Mouse (Mus musculus): ENCODE data around the gene Unc13b. TPM values are rescaled to one million over a fixed set of nuclear protein-coding genes. Genes with fewer than 3 reads are reported as not detected.

Gene Unc13b
- polyA plus RNA-seq, 1 experiment from 2014 or later: 0.52 TPM

DNA sequence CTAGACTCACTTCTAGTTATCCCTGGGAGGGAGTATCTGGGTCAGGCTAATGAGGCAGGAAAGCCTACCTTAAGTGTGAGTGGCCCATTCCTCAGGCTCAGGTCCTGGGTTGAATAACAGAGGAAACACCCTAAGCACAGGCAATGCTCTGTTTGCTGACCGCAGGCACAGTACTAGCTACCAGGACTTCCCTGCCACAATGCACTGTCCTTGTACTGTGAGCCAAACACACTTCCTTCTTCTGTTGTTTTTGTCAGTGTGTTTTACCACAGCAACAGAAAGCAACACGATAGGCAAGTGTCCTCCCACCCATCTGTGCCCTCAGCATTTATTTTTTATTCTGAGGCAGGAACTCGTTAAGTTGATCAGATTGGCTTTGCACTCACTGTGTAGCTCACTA lies 228.6 kb downstream of the Unc13b start:
- ATAC-seq (no peak), DNase-seq (no peak)
- WGBS (ENCODE audit: insufficient replicate concordance): 20% methylated on average over 3 of the region's 3 CpGs
- no peaks in the 10 kb centered on the region for H3K4me1 ChIP-seq (ENCODE audit: insufficient read depth)
- no peak overlapping the region for H3K4me2 ChIP-seq (ENCODE audit: low read depth, low read length)
- no peak overlapping the region for H3K27ac ChIP-seq (ENCODE audit: low read depth)
- no peak for TF ChIP-seq EP300 (IDR thresholded peaks at IDR 0.05; ENCODE audit: low read depth)
- no peak for TF ChIP-seq CTCF (IDR thresholded peaks at IDR 0.05; ENCODE audit: low read depth)
- no peaks in the 10 kb centered on the region for H3K27me3 ChIP-seq (ENCODE audit: insufficient read depth, low read length)
- H3K9ac ChIP-seq (replicated peaks): no peak overlapping the region
- no peak overlapping the region for H3K4me3 ChIP-seq (ENCODE audit: low read depth, low read length)
- no peaks in the 10 kb centered on the region for H3K36me3 ChIP-seq (replicated peaks; ENCODE audit: insufficient read depth, low read length)
- no peaks in the 10 kb centered on the region for H3K9me3 ChIP-seq (ENCODE audit: low read length)

DNA sequence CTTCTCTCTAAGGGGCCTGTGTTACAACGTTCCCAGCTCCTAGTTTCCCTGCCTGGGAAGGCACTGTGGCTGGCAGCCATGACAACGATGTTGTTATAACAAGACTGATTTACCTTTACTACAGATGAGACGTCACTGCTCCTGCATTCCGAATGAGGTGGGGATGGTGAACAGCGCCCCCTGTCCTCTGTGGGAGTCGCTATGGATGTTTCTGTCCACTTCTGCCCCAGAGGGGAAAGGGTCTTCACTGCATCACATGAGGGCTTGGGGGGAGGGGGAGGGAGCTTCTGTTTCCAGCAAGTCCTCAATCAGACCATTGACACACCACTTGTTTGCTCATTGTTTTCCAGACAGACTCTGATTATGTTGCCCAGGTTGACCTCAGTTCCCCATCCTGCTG lies 235.2 kb downstream of the Unc13b start:
- WGBS (ENCODE audit: insufficient replicate concordance): 35% methylated on average over 6 of the region's 6 CpGs
- no peaks in the 10 kb centered on the region for H3K27me3 ChIP-seq (ENCODE audit: insufficient read depth, low read length)
- H3K36me3 ChIP-seq (replicated peaks; ENCODE audit: insufficient read depth, low read length): no peaks in the 10 kb centered on the region
- peak; percentile 24 for DNase-seq
- no peaks in the 10 kb centered on the region for H3K4me1 ChIP-seq (ENCODE audit: insufficient read depth)
- no peak for ATAC-seq
- no peak overlapping the region for H3K27ac ChIP-seq (ENCODE audit: low read depth)
- no peaks in the 10 kb centered on the region for H3K9me3 ChIP-seq (ENCODE audit: low read length)
- H3K4me3 ChIP-seq (ENCODE audit: low read depth, low read length): no peak overlapping the region
- TF ChIP-seq CTCF (IDR thresholded peaks at IDR 0.05; ENCODE audit: low read depth): peak; percentile 51
- no peak for TF ChIP-seq EP300 (IDR thresholded peaks at IDR 0.05; ENCODE audit: low read depth)
- H3K9ac ChIP-seq (replicated peaks): no peak overlapping the region
- H3K4me2 ChIP-seq (ENCODE audit: low read depth, low read length): no peak overlapping the region

DNA sequence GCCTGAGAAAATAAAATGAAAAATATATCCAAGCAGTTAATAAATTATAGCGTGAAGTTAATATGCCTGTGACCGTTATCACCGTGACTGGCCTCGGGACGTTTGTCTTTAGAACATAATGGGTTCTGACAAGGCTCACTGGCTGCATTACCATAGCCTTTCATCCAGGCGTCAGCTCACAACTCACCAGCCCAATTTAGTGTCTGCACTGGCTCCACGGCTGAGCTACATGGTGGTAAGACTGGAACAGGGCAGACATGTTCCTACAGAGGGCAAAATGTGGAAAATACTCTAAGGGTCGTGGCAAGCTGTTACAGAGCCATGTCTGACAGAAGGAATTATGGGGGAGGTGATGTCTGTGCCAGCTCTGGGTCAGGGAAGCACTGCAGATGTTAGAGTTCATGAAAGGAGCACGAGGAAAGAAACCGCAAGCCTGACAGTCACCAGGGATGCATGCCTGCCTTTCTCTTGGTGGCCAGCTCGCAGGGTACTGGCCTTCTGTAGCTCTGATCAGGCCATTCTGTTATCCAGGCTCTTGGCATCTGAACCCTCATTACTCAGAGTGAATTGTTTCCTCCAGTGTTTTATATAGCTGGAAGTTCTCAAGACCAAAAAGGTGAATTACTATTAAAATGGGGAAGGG lies 251.1 kb downstream of the Unc13b start:
- TF ChIP-seq CTCF (IDR thresholded peaks at IDR 0.05; ENCODE audit: low read depth) (no peak), EP300 (IDR thresholded peaks at IDR 0.05; ENCODE audit: low read depth) (no peak)
- 67% methylated on average over 11 of the region's 11 CpGs for WGBS (ENCODE audit: insufficient replicate concordance)
- ATAC-seq (no peak), DNase-seq (no peak)
- Histone ChIP-seq H3K27ac (ENCODE audit: low read depth) (no peak overlapping the region), H3K4me3 (ENCODE audit: low read depth, low read length) (no peak overlapping the region), H3K4me1 (ENCODE audit: insufficient read depth) (no peaks in the 10 kb centered on the region), H3K4me2 (ENCODE audit: low read depth, low read length) (no peak overlapping the region), H3K36me3 (replicated peaks; ENCODE audit: insufficient read depth, low read length) (no peaks in the 10 kb centered on the region), H3K9ac (replicated peaks) (no peak overlapping the region), H3K9me3 (ENCODE audit: low read length) (no peaks in the 10 kb centered on the region), H3K27me3 (ENCODE audit: insufficient read depth, low read length) (no peaks in the 10 kb centered on the region)

Other genes with a start within 250 kb of the Unc13b start
- gene Fam205a1, start 205.1 kb upstream of the Unc13b start, polyA plus RNA-seq (2015; fragmentation: Nextera tagmentation; extraction: Ambion mirVana): 0.04 TPM in 2 replicates
- 0.05 TPM in 1 of 2 replicates, not detected in the other for gene Gm12394, start 202.2 kb upstream of the Unc13b start, polyA plus RNA-seq (2015; fragmentation: Nextera tagmentation; extraction: Ambion mirVana)
- gene Fam205c, start 184.7 kb upstream of the Unc13b start, polyA plus RNA-seq (2015; fragmentation: Nextera tagmentation; extraction: Ambion mirVana): 0.22 and 0.39 TPM in 2 replicates
- 0.11 and 0.12 TPM in 2 replicates for gene Phf24, start 142.3 kb upstream of the Unc13b start, polyA plus RNA-seq (2015; fragmentation: Nextera tagmentation; extraction: Ambion mirVana)
- 0.73 and 1.0 TPM in 2 replicates for gene Dnajb5, start 109.1 kb upstream of the Unc13b start, polyA plus RNA-seq (2015; fragmentation: Nextera tagmentation; extraction: Ambion mirVana)
- gene 1700022I11Rik, start 89.3 kb upstream of the Unc13b start, polyA plus RNA-seq (2015; fragmentation: Nextera tagmentation; extraction: Ambion mirVana): 0.17 TPM in 1 of 2 replicates, not detected in the other
- 127 and 145 TPM in 2 replicates for gene Vcp, start 58.4 kb upstream of the Unc13b start, polyA plus RNA-seq (2015; fragmentation: Nextera tagmentation; extraction: Ambion mirVana)
- gene Fancg, start 48.4 kb upstream of the Unc13b start, polyA plus RNA-seq (2015; fragmentation: Nextera tagmentation; extraction: Ambion mirVana): 4.5 and 5.5 TPM in 2 replicates
- 7.6 and 8.3 TPM in 2 replicates for gene Pigo, start 33.1 kb upstream of the Unc13b start, polyA plus RNA-seq (2015; fragmentation: Nextera tagmentation; extraction: Ambion mirVana)
- 114 and 116 TPM in 2 replicates for gene Stoml2, start 27.2 kb upstream of the Unc13b start, polyA plus RNA-seq (2015; fragmentation: Nextera tagmentation; extraction: Ambion mirVana)
- 11.3 and 11.7 TPM in 2 replicates for gene Fam214b, start 12.7 kb upstream of the Unc13b start, polyA plus RNA-seq (2015; fragmentation: Nextera tagmentation; extraction: Ambion mirVana)
- gene Atp8b5, start 208.2 kb downstream of the Unc13b start, polyA plus RNA-seq (2015; fragmentation: Nextera tagmentation; extraction: Ambion mirVana): 0.02 and 0.13 TPM in 2 replicates

Measured in liver, postnatal 0 days (tissue).